Mouse (Mus musculus): ENCODE measurements around the gene Tnfrsf1b.

The Tnfrsf1b gene

GRCm38 (mm10) chr4:145246173-145247011 is at the start of gene Tnfrsf1b:
Gene Tnfrsf1b, minus strand, starts transcription at chr4:145246870.
- no peak for DNase-seq

GRCm38 (mm10) chr4:145295589-145296300 is 49.1 kb upstream of the Tnfrsf1b start:
- peak; percentile 34 to 64 for DNase-seq

DNA sequence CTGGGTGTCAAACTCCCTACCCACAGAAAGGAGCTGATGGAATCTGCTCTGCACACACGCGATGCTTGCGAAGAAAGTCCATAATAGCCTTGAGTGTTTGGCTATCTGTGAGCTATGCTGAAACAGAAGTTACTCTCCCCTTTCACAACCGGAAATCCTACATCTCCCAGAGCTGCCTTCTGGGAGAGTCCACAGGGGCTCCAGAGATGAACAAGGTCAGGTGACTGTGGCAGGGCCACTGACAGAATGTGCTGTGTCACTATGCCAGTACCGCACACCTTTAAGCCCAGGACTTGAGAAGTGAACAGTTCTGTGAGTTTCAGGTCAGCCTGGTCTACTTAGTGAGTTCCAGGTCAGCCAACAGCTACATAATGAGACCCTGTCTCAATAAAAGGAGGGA is 47.9 kb upstream of the Tnfrsf1b start:
- DNase-seq: no peak

GRCm38 (mm10) chr4:145286369-145287120 is 39.9 kb upstream of the Tnfrsf1b start:
- DNase-seq: peak; percentile 19 to 58

- DNase-seq: no peak
Observed at GRCm38 (mm10) chr4:145284675-145285074, 38.0 kb upstream of the Tnfrsf1b start.

- no peak for DNase-seq
Observed at GRCm38 (mm10) chr4:145283441-145283840, 36.8 kb upstream of the Tnfrsf1b start.

DNA sequence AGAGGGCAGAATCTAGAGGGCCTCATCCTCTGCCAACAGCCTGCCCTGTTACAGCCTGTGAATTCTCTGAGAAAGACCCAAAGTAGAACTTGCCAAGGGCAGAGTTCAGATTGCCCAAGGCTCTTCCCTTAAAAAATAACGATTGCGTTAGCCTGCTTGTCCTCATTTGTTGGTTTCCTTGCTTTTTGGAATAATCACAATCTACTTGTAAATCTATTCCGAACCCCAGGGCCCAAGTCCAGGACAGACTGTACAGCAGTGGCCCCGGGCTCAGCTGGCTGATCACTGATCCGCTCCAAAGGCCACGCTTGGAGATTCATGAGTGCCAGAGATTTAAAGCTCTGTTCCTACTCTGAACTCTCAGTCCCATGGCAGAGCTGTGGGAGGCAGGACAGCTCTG is 34.3 kb upstream of the Tnfrsf1b start:
- DNase-seq: no peak

GRCm38 (mm10) chr4:145278724-145279370 is 32.2 kb upstream of the Tnfrsf1b start:
- no peak for DNase-seq

DNA sequence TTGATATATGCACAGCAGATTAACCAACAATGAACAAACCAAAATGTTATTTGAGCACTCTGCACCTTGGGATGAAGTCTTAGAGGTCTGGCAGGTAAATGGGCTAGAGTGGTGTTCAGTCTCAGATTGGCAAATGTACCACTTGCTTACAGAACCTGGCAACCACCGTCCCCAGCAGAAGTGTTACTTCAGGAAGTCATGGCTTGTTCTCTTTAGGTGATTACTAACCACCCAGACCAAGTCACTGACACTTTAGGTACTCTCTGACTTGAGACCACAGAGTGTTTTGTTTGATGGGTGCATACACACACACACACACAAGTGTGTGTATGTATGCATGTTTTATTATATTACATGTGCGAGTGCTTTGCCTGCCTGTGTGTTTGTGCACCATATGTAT is 31.6 kb upstream of the Tnfrsf1b start:
- DNase-seq: no peak

DNA sequence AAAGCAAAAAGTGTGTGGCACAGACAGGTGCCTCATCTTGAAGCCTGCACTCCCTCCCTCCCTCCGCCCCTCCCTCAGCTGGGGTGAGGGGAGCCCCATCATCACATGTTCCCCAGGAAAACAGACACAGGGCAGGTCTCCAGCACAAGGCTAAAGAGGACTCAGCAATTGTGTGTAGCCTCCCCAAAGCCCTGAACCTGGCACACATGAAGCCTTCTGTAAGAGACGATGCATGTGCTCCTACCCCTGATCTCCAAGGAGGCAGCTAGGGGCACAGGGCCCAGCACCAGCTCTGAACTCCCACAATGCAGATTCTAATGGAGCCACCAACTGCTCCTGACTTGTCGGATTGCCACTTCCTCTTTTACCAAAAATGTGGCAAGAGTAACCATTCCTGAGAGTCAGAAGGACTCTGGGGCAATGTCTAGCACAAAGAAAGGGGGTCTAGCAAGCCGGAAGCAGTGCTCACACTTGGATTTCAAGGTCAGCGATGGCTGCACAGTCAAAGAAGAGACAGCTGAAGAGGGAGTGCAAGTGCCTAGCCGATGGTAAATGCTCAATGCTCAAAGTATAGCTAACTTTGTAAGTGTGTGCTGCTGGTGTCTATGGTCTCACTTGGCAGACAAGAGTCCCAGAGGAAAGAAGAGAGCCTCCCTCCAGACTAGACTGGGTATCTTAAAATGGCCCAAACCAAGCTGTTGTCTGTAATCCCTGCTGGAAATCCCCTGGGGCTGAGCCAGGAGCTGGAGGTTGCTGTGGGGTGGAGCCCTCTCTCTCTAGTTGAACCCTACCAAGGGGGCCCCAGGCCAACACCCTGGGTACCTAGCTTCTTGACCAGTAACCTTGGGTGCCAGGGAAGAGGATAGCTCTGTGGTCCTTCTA is 29.9 kb upstream of the Tnfrsf1b start:
- no peak for DNase-seq

DNA sequence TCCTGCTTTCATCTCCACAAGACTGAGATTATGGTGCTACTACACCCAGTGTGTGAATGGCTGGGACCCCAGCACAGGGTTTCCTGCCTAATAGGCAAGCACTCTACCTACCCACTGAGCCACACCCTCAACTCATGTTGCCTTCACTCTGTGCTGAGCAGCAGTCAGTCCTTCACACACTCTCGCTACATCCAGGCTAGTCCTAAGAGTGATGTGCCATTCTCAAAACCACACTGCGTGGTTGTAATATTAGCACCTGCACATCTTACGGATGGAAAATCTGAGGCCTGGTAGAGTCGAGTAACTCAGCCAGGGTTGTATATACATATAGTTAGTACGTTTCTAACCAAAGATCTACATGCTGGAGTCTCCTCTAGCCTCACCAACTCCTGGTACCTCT is 28.2 kb upstream of the Tnfrsf1b start:
- DNase-seq: no peak

- DNase-seq: no peak
Observed at GRCm38 (mm10) chr4:145273923-145274322, 27.3 kb upstream of the Tnfrsf1b start.

- DNase-seq: no peak
Observed at GRCm38 (mm10) chr4:145272763-145273162, 26.1 kb upstream of the Tnfrsf1b start.

GRCm38 (mm10) chr4:145271634-145272033 is 25.0 kb upstream of the Tnfrsf1b start:
- no peak for DNase-seq

- DNase-seq: no peak
Observed at GRCm38 (mm10) chr4:145270136-145270535, 23.5 kb upstream of the Tnfrsf1b start.

GRCm38 (mm10) chr4:145267631-145268110 is 21.0 kb upstream of the Tnfrsf1b start:
- DNase-seq: no peak

DNA sequence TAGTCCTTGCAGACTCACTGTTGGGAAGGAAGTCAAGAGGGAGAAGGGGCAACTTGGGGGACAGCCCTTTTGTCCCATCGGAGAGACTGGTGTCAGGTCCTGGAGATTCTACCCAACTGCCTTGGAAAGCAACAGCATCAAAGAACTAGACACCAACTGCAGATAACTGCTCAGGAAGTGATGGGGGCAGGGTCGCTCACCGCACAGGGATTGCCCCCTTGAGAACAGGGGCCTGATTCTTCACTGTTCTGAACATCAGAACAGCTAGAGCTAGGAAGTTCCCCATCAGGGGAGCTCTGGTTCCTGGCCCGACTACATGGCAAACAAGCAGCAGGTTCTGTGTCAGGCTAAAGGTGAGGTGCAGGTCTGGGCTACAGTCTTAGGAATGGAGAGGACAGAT is 19.8 kb upstream of the Tnfrsf1b start:
- no peak for DNase-seq

DNA sequence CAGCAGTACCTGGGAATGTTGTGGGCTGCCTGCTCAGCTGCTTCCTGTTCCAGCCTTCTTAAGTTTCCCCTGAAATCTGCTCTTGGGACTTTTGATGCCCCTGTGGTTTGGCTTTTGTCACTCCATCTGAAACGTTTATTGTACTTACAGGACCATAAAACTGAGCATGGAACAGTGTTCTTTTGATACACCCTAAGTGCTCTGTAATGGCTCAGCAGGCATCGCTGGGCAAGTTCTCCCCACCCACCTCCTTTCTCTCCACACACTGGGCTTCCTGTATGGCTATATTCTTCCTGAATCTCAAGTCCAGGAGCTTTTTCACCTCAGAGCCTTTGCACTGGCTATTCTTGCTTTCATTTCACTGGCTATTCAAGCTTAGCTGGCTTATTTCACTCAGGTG is 18.1 kb upstream of the Tnfrsf1b start:
- DNase-seq: no peak

- no peak for DNase-seq
Observed at GRCm38 (mm10) chr4:145263583-145263982, 16.9 kb upstream of the Tnfrsf1b start.

DNA sequence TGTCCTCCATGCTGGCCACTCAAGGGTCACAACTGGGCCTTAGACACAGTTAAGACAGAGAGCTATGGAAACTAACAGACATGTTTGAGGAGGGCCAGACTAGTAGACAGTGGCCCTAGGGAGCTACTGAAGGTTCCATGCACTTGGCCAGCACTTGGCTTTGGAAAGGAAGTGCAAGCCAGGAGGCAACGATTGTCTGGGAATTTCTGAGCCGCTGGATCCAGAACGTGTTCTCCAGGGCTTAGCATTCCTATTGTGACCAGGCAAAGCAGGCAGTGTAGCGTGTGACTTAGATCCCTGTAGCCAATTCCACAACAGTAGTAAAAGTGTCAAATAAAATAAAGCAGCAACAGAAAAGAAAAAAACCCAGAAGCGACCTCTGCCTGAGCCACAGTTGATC is 14.1 kb upstream of the Tnfrsf1b start:
- no peak for DNase-seq

- DNase-seq: no peak
Observed at GRCm38 (mm10) chr4:145257751-145258434, 11.2 kb upstream of the Tnfrsf1b start.
